Mouse (Mus musculus): ENCODE data around the gene Mical3.
"Not testable (repeated sequence)": the region's sequence is repeated elsewhere in the genome, so short reads cannot be mapped to it uniquely, and the experiment has no call there.

Gene Mical3

DNA sequence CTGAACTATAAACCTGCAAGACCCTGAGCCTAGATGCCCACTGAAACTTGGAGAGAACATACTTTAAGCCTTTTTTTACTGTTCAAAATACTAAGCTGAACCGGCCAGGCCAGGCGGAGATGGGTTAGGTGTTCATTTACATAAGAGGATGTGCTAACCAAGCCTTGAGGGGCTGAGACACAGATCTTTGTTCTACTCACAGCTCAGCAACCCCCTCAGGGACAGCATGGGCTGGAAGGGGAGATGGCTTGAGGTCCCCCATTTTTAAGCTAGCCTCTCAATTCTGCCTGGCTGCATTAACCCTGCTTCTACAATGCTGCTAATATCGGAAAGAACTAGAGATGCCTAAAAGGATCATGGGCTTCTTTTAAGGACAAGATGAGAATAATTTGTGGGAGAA, 191.0 kb downstream of the Mical3 start:
- no peak for DNase-seq (ENCODE audit: extremely low read depth, insufficient read length, low spot score)

- no peak for DNase-seq (ENCODE audit: extremely low read depth, insufficient read length, low spot score)
Observed at GRCm38 (mm10) chr6:120938763-120939450, 191.9 kb downstream of the Mical3 start.

DNA sequence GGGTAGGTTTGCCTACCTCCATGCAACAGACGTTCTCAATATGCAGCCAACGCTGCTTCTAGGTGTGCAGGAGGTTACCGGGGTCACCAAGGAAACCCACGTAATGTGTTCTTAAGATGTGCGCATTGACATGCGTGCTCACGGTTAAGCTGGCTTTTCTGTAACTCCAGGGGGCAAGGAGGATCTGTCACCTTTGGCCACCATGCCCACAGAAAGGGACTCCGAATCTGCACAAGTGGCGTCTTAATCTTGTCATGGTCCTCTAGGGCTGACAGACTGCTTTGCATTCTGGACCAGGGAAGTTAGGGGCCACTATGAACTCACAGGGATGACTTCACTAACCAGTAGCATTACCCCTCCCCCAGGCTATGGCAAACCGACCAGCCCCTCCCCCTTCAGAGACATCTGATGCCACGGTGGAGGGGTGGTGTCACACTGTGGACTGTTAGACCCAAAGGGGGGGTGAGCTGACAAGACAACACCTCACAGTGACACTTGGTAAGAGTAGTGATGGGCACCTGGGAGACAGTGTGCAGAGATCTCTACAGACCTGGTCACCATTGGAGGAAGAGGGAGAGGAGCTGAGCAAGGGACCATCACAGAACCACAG, 192.7 kb downstream of the Mical3 start:
- DNase-seq (ENCODE audit: extremely low read depth, insufficient read length, low spot score), result no peak

- DNase-seq (ENCODE audit: extremely low read depth, insufficient read length, low spot score), result no peak
Observed at GRCm38 (mm10) chr6:120937104-120937617, 193.6 kb downstream of the Mical3 start.

DNA sequence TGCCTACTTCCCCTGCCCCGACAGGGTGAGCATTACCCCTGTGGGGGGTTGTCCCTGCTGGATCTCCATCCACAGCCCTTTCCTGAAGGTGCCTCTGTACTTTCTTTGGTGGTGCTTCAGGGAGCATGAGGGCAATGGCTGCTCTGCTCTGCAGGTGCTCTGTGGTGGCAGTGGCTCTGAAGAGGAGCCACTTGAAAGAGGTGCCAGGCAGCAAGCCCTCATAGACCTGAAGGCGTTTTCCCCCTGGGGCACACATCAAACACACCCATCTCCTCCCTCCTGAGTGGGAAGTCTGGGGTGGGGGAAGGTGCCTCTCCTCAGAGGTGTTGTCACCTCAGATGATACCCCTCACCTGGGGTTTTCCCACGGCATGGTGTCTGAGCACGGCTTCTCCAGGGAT, 196.6 kb downstream of the Mical3 start:
- no peak for DNase-seq (ENCODE audit: extremely low read depth, insufficient read length, low spot score)

GRCm38 (mm10) chr6:120933670-120934069, 197.1 kb downstream of the Mical3 start:
- DNase-seq (ENCODE audit: extremely low read depth, insufficient read length, low spot score), result no peak

DNA sequence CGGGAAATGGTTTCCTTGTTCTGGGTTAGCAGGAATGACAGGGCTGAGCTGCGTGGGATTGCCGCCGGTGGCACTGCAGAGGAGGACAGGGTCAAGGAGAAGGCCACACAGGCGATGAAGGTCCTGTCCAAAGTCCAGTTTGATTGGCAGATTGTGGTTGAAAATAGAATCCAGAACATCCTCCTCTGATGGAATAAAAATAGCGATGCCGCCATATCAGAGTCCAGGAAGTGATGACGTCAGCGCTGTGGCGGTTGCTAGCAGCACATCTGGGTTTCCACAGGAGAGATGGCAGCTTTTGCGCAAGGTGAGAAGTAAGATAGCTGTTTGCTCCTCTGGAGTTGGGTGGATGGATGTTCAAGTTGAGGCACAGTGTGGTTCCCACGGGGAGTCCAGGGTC, 198.2 kb downstream of the Mical3 start:
- DNase-seq (ENCODE audit: extremely low read depth, insufficient read length, low spot score), result no peak

DNA sequence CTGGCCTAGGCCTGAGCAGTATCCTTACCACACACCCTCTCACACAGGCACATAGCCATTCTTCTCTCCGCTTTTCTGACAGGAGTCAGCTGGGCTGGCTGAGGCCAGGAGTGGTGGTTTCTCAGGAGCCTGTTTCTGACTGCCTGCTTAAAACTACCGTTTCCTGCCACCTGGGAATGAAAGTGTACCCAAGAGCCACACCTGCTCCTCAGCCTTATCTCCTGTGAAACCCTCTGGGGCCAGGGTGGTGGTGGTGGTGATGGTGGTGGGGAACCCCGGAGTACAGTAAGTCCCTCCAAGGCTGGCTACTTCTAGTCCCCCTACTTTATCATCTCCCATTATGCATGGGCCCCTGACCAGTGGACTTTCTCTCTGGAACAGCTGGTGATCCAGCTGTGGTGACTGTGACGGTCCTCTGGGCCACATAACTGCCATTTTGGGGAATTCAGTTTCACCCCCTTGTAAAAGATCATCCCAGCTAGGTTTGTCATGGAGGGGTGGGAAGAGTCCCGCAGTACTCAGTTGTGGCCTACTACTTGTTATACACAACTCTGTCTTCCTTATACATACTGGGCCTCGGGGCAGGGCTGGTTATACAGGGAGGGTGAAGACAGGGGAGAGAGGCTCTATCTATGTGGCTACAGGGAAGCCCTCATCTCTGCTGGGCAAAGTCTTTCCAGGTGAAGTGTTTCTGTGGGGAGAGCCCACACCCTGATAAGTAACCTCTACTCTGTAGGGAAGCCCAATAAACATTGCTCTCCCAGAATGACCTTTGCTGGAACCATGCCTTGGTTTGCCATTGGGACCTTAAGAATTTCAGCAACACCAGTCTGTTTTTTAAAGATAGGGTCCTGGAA, 200.1 kb downstream of the Mical3 start:
- DNase-seq (ENCODE audit: extremely low read depth, insufficient read length, low spot score), result no peak

GRCm38 (mm10) chr6:120929421-120929820, 201.4 kb downstream of the Mical3 start:
- no peak for DNase-seq (ENCODE audit: extremely low read depth, insufficient read length, low spot score)

DNA sequence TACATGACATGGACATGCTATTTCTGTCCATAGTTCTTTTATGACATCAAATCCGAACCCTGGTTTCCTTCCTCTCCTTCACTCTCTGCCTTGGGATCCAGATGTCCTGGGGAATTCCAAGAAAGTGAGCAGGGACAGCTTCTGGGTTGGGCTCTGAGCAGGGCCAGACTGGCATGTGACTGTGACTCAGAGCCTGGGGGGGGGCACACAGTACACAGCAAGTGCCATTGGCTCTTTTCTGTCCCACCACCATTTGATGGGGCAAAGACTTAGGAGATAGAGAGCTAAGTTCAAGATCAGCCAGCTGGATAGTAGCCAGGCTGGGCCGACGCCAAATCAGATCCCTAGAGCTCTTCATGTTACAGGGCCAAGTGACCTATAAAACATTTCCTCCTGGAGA, 203.0 kb downstream of the Mical3 start:
- peak; percentile 82 for DNase-seq (ENCODE audit: extremely low read depth, insufficient read length, low spot score)

DNA sequence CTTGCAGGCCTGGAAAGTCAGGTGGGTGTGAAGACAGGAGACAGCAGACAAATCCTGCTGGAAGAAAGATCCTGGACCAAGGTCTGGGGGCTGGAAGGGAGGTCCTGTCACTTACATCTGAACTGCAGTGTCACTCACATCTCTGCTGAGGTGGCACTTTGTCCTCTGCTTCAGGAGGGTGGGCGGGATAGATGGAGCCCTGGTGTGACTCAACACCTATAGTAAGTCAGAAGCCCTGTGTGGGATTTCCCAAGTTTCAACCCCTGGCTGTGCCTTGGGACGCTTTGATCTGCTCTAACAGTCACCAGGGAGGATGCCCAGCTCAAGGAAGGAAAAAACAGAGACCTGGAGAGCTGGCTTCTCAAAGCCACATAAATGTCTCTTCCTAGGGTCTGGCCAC, 203.9 kb downstream of the Mical3 start:
- peak; percentile 46 for DNase-seq (ENCODE audit: extremely low read depth, insufficient read length, low spot score)

- DNase-seq (ENCODE audit: extremely low read depth, insufficient read length, low spot score), result not testable (repeated sequence)
Observed at GRCm38 (mm10) chr6:120924791-120925321, 205.9 kb downstream of the Mical3 start.

- no peak for DNase-seq (ENCODE audit: extremely low read depth, insufficient read length, low spot score)
Observed at GRCm38 (mm10) chr6:120917975-120918374, 212.8 kb downstream of the Mical3 start.

DNA sequence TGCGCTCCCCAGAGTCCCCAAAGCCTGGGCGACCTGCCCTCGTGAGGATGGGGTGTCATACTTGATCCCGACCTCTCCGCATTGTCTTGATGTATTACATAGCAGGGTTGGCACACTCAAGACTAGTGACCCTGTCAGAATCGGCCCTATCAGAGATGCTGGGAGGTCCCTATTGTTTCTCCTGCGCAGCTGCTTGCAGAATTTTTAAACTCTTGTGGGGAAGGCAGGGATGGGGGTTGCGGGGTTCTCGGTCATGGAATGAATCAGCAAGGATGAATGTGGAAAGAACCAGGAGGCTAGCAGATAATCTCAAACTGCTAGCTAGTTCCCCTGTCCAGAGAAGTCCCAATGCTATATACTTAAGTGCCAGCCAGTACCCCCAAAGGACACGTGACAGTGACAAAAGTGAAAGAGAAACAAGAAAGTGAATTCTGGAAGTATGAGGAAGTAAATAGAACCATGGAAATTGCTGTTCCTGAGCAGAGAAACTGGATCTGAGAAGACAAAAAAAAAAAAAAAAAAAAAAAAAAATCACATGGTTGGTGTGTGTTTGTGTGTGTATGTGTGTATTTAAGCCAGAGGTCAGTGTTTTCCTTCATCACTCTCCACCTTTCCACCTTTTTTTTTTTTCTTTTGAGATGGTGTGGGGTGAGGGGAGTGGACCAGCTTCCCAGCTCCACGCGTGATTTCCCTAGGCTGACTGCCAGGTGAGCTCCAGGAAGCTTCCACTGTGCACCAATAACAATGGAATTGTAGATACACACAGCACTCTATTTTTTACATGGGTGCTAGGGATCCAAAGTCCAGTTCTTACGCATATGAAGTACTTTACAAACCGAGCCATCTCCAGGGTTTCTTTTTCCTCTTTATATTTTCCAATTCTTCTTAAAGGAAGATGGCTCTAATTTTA, 213.6 kb downstream of the Mical3 start:
- not testable (repeated sequence) for DNase-seq (ENCODE audit: extremely low read depth, insufficient read length, low spot score)

- DNase-seq (ENCODE audit: extremely low read depth, insufficient read length, low spot score), result peak; percentile 96
Observed at GRCm38 (mm10) chr6:120916074-120916971, 214.5 kb downstream of the Mical3 start, which contains the start of gene Bid. Gene Bid (minus strand): TSS chr6:120916853.

DNA sequence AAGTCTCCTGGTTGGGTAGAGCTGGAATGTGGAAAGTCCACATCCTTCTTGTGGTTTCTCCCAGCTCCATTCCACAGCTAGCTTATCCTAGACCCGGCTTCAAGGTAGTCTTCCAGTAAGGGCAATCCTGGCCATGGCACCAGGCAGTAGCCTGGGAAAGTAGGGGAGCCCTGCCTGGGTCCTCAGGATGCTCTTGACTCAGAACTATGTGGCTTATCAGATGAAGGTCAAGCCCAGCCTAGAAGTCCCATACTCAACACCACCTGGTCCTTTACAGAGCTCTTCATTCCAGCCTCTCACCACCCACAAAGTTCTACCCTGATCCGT, 215.2 kb downstream of the Mical3 start:
- no peak for DNase-seq (ENCODE audit: extremely low read depth, insufficient read length, low spot score)

GRCm38 (mm10) chr6:120914911-120915648, 215.7 kb downstream of the Mical3 start:
- peak; percentile 86 for DNase-seq (ENCODE audit: extremely low read depth, insufficient read length, low spot score)

DNA sequence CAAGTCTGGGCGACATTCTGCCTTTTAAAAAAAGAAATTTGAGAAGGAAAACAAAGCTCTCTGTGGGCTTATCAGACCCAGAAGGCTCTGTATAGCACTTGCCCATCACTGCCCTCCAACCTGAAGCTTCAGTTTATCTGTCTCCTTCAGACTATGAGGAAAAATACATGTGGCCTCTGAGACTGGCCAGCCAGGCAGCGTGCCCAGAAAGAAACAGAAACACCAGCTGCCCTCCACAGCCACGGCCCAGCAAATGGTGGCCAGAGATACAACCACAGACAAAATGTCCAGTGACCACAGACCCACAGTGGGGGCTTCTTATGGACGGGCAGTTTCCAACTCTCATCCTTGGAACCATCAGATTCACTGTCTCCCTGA, 216.3 kb downstream of the Mical3 start:
- DNase-seq (ENCODE audit: extremely low read depth, insufficient read length, low spot score), result no peak

GRCm38 (mm10) chr6:120913783-120914182, 217.0 kb downstream of the Mical3 start:
- no peak for DNase-seq (ENCODE audit: extremely low read depth, insufficient read length, low spot score)
